Mouse (Mus musculus) 3134 (cell line): ENCODE measurements around the gene St5.

Experiments used
- DNase-seq: peaks from one replicate; pipeline ENCODE4 v3.0.0-alpha.2; 2011; ENCODE audit warnings: low spot score; ENCODE audit not compliant: insufficient read length; ENCODE audit errors: extremely low read depth

St5 gene

DNA sequence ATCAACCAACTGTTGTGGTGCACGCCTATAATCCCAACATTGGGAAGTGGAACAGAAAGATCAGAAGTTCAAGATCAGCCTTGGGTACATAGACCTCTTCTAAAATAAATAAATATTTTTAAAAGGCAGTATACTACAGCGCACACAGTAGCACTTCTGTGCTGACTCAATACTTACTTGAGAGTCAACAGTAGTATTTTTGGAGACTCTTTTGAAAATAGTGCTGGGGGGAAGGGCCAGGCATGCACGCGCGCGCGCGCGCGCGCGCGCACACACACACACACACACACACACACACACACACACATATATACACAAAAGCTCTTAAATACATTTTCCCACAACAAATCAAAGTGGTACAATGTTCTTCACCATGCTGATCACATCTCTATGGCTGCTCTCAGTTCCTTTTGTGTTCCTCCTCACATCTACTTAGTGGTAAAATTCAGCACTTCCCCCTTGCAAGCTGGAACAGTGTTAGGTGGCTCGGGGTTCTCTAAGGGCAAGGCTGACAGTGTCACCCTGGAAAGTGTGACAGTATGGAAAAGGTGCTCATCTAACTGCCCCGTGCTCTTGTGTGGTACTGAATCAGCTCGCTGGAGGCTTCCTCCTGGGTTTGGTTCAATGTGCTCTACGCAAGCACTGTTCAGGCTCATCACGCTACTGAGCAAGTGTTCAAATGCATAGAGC lies 60.0 kb downstream of the St5 start:
- DNase-seq = no peak

DNA sequence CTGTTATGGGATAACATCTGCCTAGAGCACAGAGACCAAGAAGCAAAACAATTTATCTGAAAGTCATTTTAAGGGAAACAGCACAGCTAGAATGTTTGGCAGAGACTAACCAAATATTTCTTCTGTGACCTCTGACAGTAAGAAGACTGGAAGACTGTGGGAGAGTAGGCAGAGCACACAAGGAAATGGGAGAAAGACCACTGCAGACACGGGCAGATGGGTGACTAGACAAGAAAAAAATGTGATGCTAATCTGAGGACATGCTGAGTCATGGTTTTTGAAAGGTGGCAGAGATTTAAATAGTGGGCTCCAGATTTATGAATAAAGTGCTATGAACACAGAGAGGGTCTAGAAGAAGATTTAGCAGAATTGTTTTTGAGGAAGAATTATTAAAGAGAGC lies 61.4 kb downstream of the St5 start:
- DNase-seq = peak; percentile 30

DNA sequence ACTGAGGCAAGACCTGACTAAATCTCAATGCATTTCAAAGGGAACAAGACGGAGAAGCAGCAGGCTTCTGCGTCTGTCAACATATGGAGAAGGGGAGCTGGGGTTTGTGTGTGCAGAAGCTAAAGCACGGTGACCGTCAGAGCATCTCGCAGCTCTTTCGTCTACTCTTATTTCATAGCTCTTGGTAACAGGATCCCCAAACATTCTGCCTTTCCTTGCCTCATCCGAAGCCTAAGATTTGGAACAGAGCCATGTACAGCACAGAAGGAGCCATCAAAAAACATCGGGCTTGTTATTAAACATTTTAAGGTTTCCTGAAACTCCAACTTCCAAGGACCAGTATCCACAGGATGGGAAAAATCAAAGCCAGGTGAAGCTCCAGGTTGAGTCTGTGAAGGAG lies 62.3 kb downstream of the St5 start:
- no peak for DNase-seq

DNA sequence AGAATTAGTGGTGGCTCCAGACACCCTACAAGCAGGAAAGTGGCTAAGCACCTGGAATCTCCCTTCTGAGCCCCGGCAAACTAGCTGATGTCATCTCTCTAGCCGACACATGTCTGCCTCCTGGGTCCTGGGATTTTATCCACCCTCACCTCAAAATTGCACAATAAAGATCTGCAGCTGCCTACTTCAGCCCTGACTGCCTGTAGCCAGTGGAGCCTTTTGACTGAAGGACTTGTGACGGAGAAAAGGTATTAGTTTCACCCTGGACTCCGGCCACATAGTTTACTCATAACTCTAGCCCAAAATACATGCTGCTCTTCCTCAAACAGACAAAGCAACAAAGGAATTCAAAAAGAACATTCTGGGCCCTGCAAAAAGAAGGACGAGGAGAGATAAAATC lies 66.0 kb downstream of the St5 start:
- peak; percentile 56 for DNase-seq

DNA sequence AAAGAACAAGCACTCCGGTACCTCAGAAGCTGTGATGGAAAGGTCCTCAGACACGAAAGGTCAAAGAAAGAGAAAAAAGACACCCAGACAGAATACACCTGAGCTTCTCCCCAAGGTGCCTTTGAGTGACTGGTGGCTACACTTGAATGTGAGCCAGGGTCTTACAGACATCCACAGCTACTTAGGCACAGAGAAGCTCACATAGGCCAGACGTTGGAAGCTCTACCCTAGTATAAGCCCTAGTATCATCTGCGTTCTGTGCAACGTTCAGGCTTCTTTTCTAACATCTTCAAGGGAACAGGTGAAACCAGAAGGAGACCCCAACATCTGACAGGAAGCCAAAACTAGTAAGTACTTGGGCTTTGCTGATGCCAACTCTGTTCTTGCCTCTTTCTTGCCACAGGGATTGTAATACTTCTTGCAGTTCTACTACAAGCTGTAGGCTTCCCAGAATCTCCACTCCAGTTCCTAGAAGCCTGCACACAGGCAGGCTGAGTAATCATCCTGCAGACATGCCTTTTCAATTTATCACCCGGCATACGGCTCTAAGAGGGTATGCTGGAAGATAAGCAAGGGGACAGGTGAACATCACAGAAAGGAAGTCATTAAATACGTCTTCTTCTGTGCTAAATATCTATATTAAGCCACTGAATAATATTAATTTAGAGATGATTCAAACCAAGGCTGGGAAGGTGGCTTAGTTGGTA lies 67.2 kb downstream of the St5 start:
- DNase-seq = no peak

DNA sequence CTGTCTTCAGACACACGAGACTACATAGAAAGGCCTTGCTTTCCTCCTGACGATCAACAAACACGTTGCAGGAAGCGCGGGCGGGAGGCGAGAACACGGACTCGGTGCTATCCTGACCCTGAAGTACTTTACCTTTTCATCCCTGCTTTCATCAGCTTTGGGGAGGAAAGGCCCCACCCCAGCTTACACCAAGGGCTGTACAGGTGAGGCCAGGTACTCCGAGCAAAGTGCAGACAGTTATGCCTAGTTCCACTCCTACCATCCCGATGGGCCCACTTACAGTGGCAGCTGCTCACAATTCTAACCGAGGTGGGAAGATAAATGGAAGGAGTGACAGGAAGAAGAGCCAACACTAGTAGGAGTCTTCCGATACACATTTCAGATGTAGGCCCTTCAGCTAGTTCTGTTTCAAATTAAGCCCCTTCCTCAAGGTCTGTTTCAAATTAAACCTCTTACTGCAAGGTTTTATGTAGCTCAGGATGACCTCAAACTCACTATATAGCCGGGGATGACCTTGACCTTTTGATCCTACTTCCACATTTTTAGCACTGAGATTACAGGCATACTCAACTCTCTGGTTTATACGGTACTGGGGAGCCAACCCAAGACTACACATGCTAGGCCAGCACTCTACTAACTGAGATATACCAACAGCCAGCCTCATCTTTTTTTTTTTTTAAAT lies 69.9 kb downstream of the St5 start:
- no peak for DNase-seq

DNA sequence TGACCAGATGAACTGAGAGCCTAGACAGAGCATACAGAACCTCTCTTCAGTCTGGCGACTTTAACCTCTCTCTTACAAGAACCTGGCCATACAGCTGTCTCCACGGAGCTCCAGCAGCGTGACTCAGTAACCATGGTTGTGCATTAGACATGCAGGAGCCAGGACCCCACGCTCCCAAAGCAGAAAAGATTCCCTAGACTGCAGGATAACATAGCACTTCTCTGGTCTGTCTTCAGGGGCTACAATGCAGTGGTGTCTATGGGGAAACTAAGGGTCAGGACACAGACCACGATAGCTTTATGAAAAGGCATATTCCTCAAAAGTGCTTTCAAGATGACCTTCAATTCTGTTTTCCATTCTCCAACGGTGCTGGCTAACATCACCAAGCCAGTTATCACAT lies 72.1 kb downstream of the St5 start:
- DNase-seq = no peak

DNA sequence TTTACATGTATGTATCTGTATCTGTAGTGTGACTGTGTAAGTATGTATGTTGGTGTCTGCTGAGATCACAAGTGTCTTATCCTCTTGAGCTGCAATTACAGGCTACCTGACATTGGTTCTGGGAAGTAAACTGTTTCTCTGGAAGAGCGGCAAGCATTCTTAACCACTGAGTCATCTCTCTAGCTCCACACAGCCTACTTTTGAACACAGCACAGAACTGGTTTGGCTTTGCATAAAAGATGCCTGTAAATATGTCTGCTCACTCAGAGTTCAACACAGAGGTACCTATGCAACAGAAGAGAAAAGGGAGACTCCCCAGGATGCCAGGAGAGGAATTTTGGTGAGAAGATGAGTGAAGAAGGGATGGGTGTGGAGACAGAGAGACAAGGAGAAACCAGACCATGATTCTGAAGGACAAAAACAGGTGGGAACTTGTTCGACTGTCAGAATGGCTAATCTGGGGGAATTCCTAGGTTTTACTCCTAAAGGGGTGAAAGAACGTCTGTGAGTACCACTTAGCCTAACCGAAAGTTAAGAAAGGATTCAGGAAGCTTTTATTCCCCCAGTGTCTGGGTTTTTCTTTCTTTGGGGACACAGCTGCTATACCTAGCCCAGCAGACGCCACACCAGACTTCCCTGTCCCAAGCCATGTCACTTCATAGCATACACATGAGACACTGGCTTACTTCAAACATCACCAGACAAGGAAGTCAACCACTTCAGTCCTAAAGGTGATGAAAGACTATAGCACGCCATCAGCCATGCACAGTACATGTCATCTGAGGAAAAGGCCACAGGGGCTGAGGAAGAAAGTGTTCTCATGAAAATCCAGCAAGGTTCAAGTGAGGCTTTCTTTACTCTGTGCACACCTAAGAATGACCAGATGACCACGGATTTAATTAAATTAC lies 73.3 kb downstream of the St5 start:
- DNase-seq = peak; percentile 52

DNA sequence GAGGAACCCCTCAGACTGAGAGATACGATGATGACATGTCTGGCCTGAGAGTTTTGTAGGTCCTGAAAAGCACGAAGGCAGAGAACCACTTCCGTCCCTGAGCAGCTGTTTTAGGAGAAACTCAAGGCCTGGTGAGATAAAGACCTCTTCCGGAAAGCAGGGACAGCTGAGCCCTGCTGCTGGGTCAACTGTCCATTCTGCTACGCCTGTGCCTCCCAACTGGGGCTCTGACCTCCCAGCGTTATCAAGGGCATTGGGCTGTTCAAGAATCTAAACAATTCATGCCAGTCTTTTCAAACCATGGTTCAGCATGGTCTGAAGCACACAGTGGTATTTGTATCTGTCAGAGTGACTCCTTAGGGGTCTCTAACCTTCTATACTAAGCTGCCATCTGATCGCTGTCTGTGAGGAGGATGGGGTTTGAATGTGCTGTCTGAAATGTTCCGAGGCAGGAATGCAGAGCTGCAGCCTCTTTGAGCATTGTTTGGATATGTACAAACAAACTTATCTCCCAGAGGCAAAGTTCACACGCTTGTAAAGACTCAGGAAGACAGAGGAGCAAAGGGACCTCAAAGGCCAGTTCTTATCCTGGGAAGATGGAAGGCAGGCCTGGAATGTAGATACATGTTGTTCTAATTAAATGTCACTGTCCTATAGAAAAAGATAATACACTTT lies 74.3 kb downstream of the St5 start:
- DNase-seq = no peak

DNA sequence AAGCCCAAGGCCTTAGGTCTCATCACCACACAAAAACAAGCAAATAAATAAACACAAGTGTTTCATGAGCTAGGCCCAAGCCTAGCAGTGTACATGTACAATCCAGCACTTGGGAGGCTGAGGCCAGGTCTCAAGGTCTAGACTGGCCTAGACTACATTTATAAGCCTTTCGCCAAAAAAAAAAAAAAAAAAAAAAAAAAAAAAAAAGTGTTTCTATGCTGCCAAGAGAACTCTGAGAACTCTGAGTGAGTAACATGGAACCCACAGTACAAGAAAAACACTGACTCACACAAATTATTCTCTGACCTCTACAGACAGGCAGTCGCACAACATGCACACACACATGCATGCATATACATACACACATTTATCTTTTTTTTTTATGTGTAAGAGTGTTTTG lies 75.6 kb downstream of the St5 start:
- DNase-seq = peak; percentile 46

DNA sequence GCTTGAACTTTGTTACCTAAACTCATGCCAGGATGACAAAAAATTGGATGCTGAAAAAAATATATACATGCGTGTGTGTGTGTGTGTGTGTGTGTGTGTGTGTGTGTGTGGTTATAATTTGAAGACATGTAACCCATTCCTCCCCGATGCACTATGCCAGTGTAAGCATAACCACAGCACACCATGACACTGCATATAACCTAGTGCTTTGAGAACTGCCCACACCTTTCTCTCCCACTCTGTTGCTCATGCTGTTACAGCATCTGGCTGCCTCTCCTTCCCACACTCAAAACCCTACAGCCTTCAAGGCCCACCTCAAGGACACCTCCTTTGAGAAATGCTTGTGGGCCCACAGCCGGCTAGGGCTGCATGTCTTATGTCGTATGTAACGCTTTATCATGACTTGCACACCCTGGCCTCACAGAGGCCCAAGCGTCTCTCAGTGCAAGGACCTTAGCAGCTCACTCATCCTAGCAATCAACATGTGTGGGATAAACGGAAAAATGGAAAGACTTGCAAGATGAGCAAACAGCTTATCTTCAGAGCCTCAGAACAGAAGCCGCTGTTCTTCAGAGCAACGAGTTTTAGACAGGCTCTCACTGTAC lies 81.1 kb downstream of the St5 start:
- no peak for DNase-seq

DNA sequence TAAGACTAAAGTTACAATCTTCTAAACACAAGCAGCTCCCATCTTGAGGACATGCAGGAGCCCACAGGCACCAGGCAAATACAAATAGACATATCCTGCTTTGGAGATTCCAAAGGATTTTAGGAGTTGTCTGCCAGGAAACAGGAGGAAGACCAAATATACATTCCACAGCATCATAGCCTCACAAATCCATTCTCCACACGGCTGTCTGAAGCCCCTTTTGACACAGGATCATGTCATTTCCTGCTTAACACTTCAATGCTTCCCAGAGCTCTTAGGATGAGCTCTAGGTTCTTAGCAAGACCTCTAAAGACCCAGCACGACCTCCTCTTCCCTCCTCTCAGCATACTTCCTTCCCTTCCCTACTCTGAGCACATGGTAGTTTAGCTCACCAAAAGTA lies 82.4 kb downstream of the St5 start:
- no peak for DNase-seq

DNA sequence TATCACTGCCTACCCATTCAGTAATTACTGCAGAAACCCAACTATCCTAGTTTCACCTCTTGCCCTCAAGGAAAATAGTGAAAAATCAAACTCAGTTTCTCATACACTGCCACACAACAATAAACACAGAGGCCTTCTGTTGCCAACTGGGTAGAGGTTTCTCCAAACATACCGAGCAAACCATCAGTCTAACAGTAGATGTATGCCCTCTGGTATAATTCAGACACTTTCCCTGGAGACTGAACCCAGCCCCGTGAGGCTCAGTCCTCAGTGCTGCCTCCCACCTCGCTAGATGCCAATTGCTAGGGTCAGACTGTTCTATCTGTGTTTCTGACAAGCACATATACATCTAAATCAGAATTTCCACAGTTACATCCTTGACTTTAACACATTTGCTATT lies 83.1 kb downstream of the St5 start:
- no peak for DNase-seq

DNA sequence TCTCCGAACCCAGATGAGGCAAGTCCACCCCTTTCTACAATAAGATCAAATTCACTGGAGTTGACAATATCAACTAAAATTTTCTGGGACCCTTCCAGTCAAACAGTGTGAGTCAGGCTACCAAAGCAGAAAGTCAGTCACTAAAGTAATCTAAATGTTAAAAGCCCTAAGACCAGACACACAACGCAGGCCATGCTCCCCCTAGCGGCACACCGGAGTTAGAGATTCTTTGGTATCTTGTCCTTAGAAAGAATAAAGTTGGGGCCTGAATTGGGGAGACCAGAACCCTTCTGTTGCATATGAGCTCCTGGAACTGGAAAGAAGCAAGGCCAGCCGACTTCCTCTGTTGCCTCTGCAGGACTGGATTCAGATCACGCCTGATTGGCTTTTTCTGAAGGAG lies 84.7 kb downstream of the St5 start:
- peak; percentile 37 for DNase-seq

DNA sequence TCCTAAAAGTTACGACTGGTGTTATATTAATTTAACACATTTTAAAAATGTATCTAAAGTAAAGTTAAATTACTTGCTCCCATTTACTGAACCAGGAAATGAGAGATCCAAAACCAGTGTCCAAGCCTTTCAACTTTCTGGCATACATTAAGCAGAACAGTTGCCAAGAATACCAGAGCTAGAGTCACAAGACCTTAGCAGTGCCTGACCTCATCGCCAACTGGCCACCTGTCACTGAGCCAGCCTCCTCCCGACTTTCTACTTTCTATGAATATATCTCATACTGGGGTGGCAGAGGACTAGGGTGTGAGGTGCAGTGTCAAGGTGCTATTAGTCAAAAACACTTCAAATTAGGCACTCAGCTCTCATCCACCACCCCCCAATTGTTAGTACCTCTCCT lies 85.6 kb downstream of the St5 start:
- peak; percentile 47 for DNase-seq

DNA sequence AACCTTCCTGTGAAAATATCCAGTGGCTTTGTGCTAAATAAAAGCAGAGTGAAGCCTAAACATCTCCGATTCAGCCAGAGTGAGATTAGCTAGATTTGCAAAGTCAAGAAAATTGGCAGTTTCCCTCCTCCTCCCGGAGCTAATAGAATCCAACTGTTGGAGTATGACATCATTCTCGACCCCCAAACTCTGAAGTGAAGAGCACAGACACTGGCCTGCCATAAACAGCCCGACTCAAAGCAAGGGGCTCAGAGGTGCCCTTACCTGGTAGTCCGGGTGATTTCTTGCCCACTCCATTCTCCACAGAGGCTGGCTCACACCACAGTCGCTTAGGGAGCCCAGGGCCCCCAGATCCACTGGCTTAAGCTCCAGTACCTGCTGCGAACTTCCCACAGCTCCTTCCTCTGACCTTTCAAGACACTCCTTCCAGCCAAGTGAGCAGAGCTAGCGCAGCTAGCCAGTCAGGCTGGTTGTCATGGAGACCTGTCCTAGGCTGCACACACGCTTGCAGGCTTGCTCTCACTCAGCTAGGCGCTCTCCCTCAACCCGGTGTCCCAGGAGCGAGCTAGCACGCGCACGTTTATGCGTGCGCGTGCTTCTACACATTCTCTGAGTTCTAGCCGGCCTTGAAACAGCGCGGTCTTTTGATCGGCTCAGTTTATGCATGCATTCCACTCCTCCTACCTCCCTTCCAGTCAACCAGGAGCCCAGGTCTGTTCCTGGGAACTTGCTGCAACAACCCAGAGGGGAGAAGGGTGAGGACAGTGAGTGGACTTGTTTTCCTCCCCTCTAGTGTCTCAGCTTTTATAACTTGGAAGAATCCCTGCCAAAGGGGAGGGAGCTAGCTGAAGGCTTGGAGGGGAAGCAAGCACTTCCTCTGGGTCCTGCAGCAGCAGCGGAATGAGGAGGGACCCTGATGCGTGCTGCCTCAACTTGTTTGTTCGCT lies 87.1 kb downstream of the St5 start:
- no peak for DNase-seq

DNA sequence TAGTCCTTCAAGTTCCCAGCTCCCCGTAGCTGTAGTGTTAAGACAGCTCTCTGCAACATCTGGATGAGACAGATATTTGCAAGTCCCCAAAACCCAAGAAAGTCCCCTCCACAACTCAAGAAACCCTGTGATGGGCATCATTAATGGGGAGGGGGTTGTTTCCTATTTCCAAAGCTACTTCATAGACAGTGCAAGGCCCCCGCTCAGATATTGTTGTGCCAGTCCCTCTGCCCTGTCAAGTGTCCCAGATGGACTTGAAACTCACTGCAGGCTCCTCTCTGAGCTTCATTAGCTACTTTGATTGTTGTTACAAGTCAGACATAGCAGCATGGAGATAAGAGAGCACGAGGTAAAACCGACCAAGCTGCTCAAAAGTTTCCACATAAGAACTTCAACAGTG lies 87.8 kb downstream of the St5 start:
- no peak for DNase-seq

DNA sequence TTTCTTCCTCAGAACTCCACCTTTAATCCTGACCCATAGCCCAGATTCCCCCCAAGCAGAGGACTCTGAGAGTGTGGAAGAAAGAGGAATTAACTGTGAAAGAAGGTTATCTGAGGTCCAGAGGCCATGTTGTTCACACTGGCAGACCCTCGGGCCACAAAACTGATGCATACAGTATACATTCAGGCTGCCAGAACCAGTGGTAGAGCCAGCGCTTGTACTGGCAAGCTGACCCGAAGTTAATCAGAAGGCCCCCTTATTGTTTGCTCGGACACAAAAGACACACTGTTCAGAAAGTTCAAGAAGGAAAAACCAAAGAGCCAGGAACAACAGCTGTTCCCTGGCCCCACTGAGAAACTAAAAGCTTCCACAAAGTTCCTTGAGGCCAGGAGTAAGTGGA lies 88.5 kb downstream of the St5 start:
- DNase-seq = no peak

DNA sequence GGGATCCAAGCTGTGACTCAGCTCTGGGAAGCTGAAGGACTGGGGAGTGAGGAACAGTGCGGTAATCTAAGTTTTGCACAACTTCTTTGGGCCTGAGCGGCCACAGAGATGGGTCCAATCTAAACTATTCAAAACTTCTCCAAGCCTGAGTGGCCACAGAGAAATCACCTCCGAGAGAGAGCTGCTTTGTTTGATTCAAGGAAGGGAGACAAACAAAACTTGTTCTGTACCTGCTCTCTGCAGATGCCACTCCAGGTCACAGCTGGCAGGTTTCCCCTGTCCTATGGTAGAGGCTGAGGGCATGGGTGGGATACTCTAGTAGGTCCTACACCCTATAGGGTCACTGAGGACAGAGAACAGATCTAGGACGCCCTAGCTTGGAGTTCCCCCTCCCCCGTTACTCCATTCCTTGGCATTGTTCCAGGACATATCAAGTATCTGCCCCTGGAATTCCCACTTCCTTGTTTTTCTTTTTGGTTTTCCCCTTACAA lies 89.8 kb downstream of the St5 start:
- DNase-seq = peak; percentile 46
